Mouse (Mus musculus) testis, adult 2 months (tissue): ENCODE measurements around the gene Galntl6. TPM values are rescaled to one million over a fixed set of nuclear protein-coding genes. Genes with fewer than 3 reads are reported as not detected.

ENCODE experiments used
- H3K27ac ChIP-seq: fragments of 200-500 bp; 2 replicates; pipeline ENCODE4 v1.5.1; 2012; ENCODE audit warnings: low read depth, low read length; ENCODE audit not compliant: control insufficient read depth, insufficient read depth
- H3K27me3 ChIP-seq: fragments of 200-500 bp; 2 replicates; pipeline ENCODE4 v1.6.1; 2012; ENCODE audit warnings: mild to moderate bottlenecking, low read length, moderate library complexity; ENCODE audit not compliant: control insufficient read depth, insufficient read depth
- H3K36me3 ChIP-seq: fragments of 200-500 bp; 2 replicates; pipeline ENCODE4 v1.6.1; 2012; ENCODE audit warnings: mild to moderate bottlenecking, low read length; ENCODE audit not compliant: control insufficient read depth, insufficient read depth
- H3K4me1 ChIP-seq: fragments of 200-500 bp; 2 replicates; pipeline ENCODE4 v1.6.1; 2012; ENCODE audit warnings: low read length; ENCODE audit not compliant: control insufficient read depth, insufficient read depth
- H3K4me3 ChIP-seq: fragments of 200-500 bp; 2 replicates; pipeline ENCODE4 v1.5.1; 2012; ENCODE audit warnings: low read depth, mild to moderate bottlenecking, low read length, moderate library complexity, mixed read lengths; ENCODE audit not compliant: control insufficient read depth
- CTCF ChIP-seq: fragments of 200-500 bp; IDR thresholded peaks from 2 replicates; pipeline ENCODE4 v1.5.1; 2012; ENCODE audit warnings: low read depth, mild to moderate bottlenecking, inconsistent platforms, low read length, moderate library complexity; ENCODE audit not compliant: control insufficient read depth, insufficient read depth, insufficient replicate concordance
- POLR2A ChIP-seq: fragments of 200-500 bp; IDR thresholded peaks from 2 replicates; pipeline ENCODE4 v1.6.1; 2012; ENCODE audit warnings: low read depth, mild to moderate bottlenecking, inconsistent platforms, low read length, moderate library complexity; ENCODE audit not compliant: control insufficient read depth
- polyA plus RNA-seq: library from polyadenylated mRNA; depleted of rRNA; stranded (reverse); fragments of >200 nt; gene quantifications from 2 replicates; pipeline ENCODE4 v1.2.3, GENCODE M21; 2012

The Galntl6 gene
- polyA plus RNA-seq, 1 experiment: 39.9 TPM

- Histone ChIP-seq H3K36me3 (no peaks in the 10 kb centered on the region), H3K4me3 (no peak overlapping the region), H3K27ac (no peak overlapping the region), H3K27me3 (no peaks in the 10 kb centered on the region), H3K4me1 (peaks cover 2% of the 10 kb centered on the region; the same call in 1 of the 2 replicates)
- TF ChIP-seq CTCF (peak; percentile 32; the same call in 1 of the 2 replicates), POLR2A (no peak)
These were observed 973.1 kb downstream of the Galntl6 start for GRCm38 (mm10) chr8:57939177-57939855.

GRCm38 (mm10) chr8:57927074-57927473 is 985.4 kb downstream of the Galntl6 start:
- Histone ChIP-seq H3K4me1 (no peaks in the 10 kb centered on the region), H3K27me3 (no peaks in the 10 kb centered on the region), H3K27ac (no peak overlapping the region), H3K36me3 (no peaks in the 10 kb centered on the region), H3K4me3 (no peak overlapping the region)
- TF ChIP-seq POLR2A (no peak), CTCF (no peak)

- TF ChIP-seq CTCF (no peak), POLR2A (no peak)
- no peaks in the 10 kb centered on the region for H3K4me1 ChIP-seq
- no peak overlapping the region for H3K27ac ChIP-seq
These were observed 988.9 kb downstream of the Galntl6 start for GRCm38 (mm10) chr8:57923556-57923955.

GRCm38 (mm10) chr8:57923130-57923529 is 989.3 kb downstream of the Galntl6 start:
- Histone ChIP-seq H3K27me3 (no peaks in the 10 kb centered on the region), H3K27ac (no peak overlapping the region), H3K36me3 (no peaks in the 10 kb centered on the region), H3K4me3 (no peak overlapping the region), H3K4me1 (no peaks in the 10 kb centered on the region)
- TF ChIP-seq POLR2A (no peak), CTCF (no peak)

More at GRCm38 (mm10) chr8:57923556-57923955, 988.9 kb downstream of the Galntl6 start:
- H3K27me3 ChIP-seq: no peaks in the 10 kb centered on the region
- H3K36me3 ChIP-seq: no peaks in the 10 kb centered on the region
- no peak overlapping the region for H3K4me3 ChIP-seq

- TF ChIP-seq CTCF (no peak), POLR2A (no peak)
- no peak overlapping the region for H3K27ac ChIP-seq
These were observed 990.0 kb downstream of the Galntl6 start for GRCm38 (mm10) chr8:57922214-57923070.

GRCm38 (mm10) chr8:57920326-57920903 is 992.0 kb downstream of the Galntl6 start:
- no peaks in the 10 kb centered on the region for H3K36me3 ChIP-seq
- no peak overlapping the region for H3K4me3 ChIP-seq
- no peak for TF ChIP-seq POLR2A
- no peak for TF ChIP-seq CTCF
- no peaks in the 10 kb centered on the region for H3K27me3 ChIP-seq
- H3K4me1 ChIP-seq: no peaks in the 10 kb centered on the region
- no peak overlapping the region for H3K27ac ChIP-seq

More at GRCm38 (mm10) chr8:57922214-57923070, 990.0 kb downstream of the Galntl6 start:
- Histone ChIP-seq H3K4me1 (no peaks in the 10 kb centered on the region), H3K4me3 (no peak overlapping the region), H3K36me3 (no peaks in the 10 kb centered on the region), H3K27me3 (no peaks in the 10 kb centered on the region)
